Mouse (Mus musculus): ENCODE measurements around the gene Ankrd63. TPM values are rescaled to one million over a fixed set of nuclear protein-coding genes. Genes with fewer than 3 reads are reported as not detected.

The Ankrd63 gene
- polyA plus RNA-seq, 1 experiment from 2014 or later = 0.11 TPM

GRCm38 (mm10) chr2:118706436-118706835 is 2.7 kb upstream of the Ankrd63 start:
- no peak overlapping the region for H3K4me3 ChIP-seq (ENCODE audit: low read depth, low read length)
- no peaks in the 10 kb centered on the region for H3K36me3 ChIP-seq (ENCODE audit: control insufficient read depth, insufficient read depth, low read length)
- peaks cover 12% of the 10 kb centered on the region for H3K4me1 ChIP-seq (replicated peaks; ENCODE audit: control insufficient read depth, insufficient read depth)
- no peak overlapping the region for H3K27ac ChIP-seq (replicated peaks)
- WGBS = 36% methylated on average over 6 of the region's 6 CpGs
- no peak overlapping the region for H3K9ac ChIP-seq (ENCODE audit: low read length)
- no peak for TF ChIP-seq CTCF (IDR thresholded peaks at IDR 0.05; ENCODE audit: low read depth)
- no peak for TF ChIP-seq EP300 (optimal IDR thresholded peaks at IDR 0.05)
- H3K27me3 ChIP-seq (ENCODE audit: control insufficient read depth, insufficient read depth, low read length) = peaks cover 25% of the 10 kb centered on the region
- ATAC-seq (ENCODE audit: low FRiP score, low TSS enrichment) = no peak
- DNase-seq (ENCODE audit: low spot score) = no peak
- no peaks in the 10 kb centered on the region for H3K9me3 ChIP-seq (ENCODE audit: control insufficient read depth, low read length)
- no peak overlapping the region for H3K4me2 ChIP-seq (replicated peaks; ENCODE audit: low read depth)

- Histone ChIP-seq H3K36me3 (ENCODE audit: control insufficient read depth, insufficient read depth, low read length) (no peaks in the 10 kb centered on the region), H3K9ac (ENCODE audit: low read length) (peak overlapping the region; percentile 45), H3K27me3 (ENCODE audit: control insufficient read depth, insufficient read depth, low read length) (peaks cover 27% of the 10 kb centered on the region), H3K4me2 (replicated peaks; ENCODE audit: low read depth) (peak overlapping the region; percentile 77), H3K4me1 (replicated peaks; ENCODE audit: control insufficient read depth, insufficient read depth) (peaks cover 12% of the 10 kb centered on the region; the same call in 1 of the 2 replicates), H3K27ac (replicated peaks) (no peak overlapping the region), H3K9me3 (ENCODE audit: control insufficient read depth, low read length) (no peaks in the 10 kb centered on the region), H3K4me3 (ENCODE audit: low read depth, low read length) (peak overlapping the region; percentile 45)
- DNase-seq (ENCODE audit: low spot score) (peak; percentile 61), ATAC-seq (ENCODE audit: low FRiP score, low TSS enrichment) (peak; percentile 38; the same call in 1 of the 2 replicates)
- under 1% methylated on average over 92 of the region's 93 CpGs for WGBS
- peak; percentile 52 for TF ChIP-seq CTCF (IDR thresholded peaks at IDR 0.05; ENCODE audit: low read depth)
- no peak for TF ChIP-seq EP300 (optimal IDR thresholded peaks at IDR 0.05)
Observed at GRCm38 (mm10) chr2:118702883-118703761, 641 bp downstream of the Ankrd63 start.

- Histone ChIP-seq H3K27me3 (ENCODE audit: control insufficient read depth, insufficient read depth, low read length) (peaks cover 27% of the 10 kb centered on the region), H3K9ac (ENCODE audit: low read length) (peak overlapping the region; percentile 45; the same call in 1 of the 2 replicates), H3K27ac (replicated peaks) (no peak overlapping the region), H3K9me3 (ENCODE audit: control insufficient read depth, low read length) (no peaks in the 10 kb centered on the region), H3K4me2 (replicated peaks; ENCODE audit: low read depth) (peak overlapping the region; percentile 77), H3K4me3 (ENCODE audit: low read depth, low read length) (peak overlapping the region; percentile 45), H3K36me3 (ENCODE audit: control insufficient read depth, insufficient read depth, low read length) (no peaks in the 10 kb centered on the region), H3K4me1 (replicated peaks; ENCODE audit: control insufficient read depth, insufficient read depth) (peaks cover 14% of the 10 kb centered on the region; the same call in 1 of the 2 replicates)
- TF ChIP-seq EP300 (optimal IDR thresholded peaks at IDR 0.05) = no peak
- TF ChIP-seq CTCF (IDR thresholded peaks at IDR 0.05; ENCODE audit: low read depth) = no peak
- DNase-seq (ENCODE audit: low spot score) (no peak), ATAC-seq (ENCODE audit: low FRiP score, low TSS enrichment) (peak; percentile 9; the same call in 1 of the 2 replicates)
- 15% methylated on average over 51 of the region's 51 CpGs for WGBS
Observed at GRCm38 (mm10) chr2:118701971-118702882, 1.5 kb downstream of the Ankrd63 start.

- TF ChIP-seq EP300 (optimal IDR thresholded peaks at IDR 0.05) (no peak), CTCF (IDR thresholded peaks at IDR 0.05; ENCODE audit: low read depth) (no peak)
- Histone ChIP-seq H3K4me3 (ENCODE audit: low read depth, low read length) (no peak overlapping the region), H3K9ac (ENCODE audit: low read length) (no peak overlapping the region), H3K27me3 (ENCODE audit: control insufficient read depth, insufficient read depth, low read length) (peaks cover 27% of the 10 kb centered on the region), H3K27ac (replicated peaks) (no peak overlapping the region), H3K4me1 (replicated peaks; ENCODE audit: control insufficient read depth, insufficient read depth) (peaks cover 14% of the 10 kb centered on the region; the same call in 1 of the 2 replicates), H3K9me3 (ENCODE audit: control insufficient read depth, low read length) (no peaks in the 10 kb centered on the region), H3K36me3 (ENCODE audit: control insufficient read depth, insufficient read depth, low read length) (no peaks in the 10 kb centered on the region), H3K4me2 (replicated peaks; ENCODE audit: low read depth) (no peak overlapping the region)
- DNase-seq (ENCODE audit: low spot score) = no peak
- 34% methylated on average over 5 of the region's 5 CpGs for WGBS
- no peak for ATAC-seq (ENCODE audit: low FRiP score, low TSS enrichment)
Observed at GRCm38 (mm10) chr2:118701161-118701560, 2.6 kb downstream of the Ankrd63 start.

GRCm38 (mm10) chr2:118700179-118701062 is 3.3 kb downstream of the Ankrd63 start:
- ATAC-seq (ENCODE audit: low FRiP score, low TSS enrichment) (peak; percentile 56; the same call in 1 of the 2 replicates), DNase-seq (ENCODE audit: low spot score) (peak; percentile 86)
- Histone ChIP-seq H3K27me3 (ENCODE audit: control insufficient read depth, insufficient read depth, low read length) (peaks cover 22% of the 10 kb centered on the region), H3K36me3 (ENCODE audit: control insufficient read depth, insufficient read depth, low read length) (no peaks in the 10 kb centered on the region), H3K27ac (replicated peaks) (no peak overlapping the region), H3K4me2 (replicated peaks; ENCODE audit: low read depth) (peak overlapping the region; percentile 40), H3K9me3 (ENCODE audit: control insufficient read depth, low read length) (no peaks in the 10 kb centered on the region), H3K9ac (ENCODE audit: low read length) (no peak overlapping the region), H3K4me1 (replicated peaks; ENCODE audit: control insufficient read depth, insufficient read depth) (peaks cover 14% of the 10 kb centered on the region; the same call in 1 of the 2 replicates), H3K4me3 (ENCODE audit: low read depth, low read length) (peak overlapping the region; percentile 10; the same call in 1 of the 2 replicates)
- peak; percentile 92 for TF ChIP-seq CTCF (IDR thresholded peaks at IDR 0.05; ENCODE audit: low read depth)
- TF ChIP-seq EP300 (optimal IDR thresholded peaks at IDR 0.05) = no peak
- 6% methylated on average over 32 of the region's 32 CpGs for WGBS

Data from stomach, postnatal 0 days (tissue).